Mouse (Mus musculus): ENCODE data around the gene Kdm1b.

- TF ChIP-seq POLR2A (IDR thresholded peaks at IDR 0.05; ENCODE audit: low read depth, low read length) = no peak
- no peak for TF ChIP-seq CTCF (conservative IDR thresholded peaks at IDR 0.05; ENCODE audit: insufficient read depth, insufficient read length, low read depth, low read length)
These were observed 3.2 kb upstream of the Kdm1b start for GRCm38 (mm10) chr13:47040061-47040460.
